Mouse (Mus musculus) Muller cell, postnatal 12 days (primary cell): ENCODE data around the gene Caprin1.
A peak's percentile ranks its signal among the peaks of the same experiment; 100 is the strongest.

Experiments used
- DNase-seq: peaks from one replicate; pipeline ENCODE4 v3.0.0-alpha.2; 2015; ENCODE audit errors: inconsistent ontology term

Caprin1 gene

DNA sequence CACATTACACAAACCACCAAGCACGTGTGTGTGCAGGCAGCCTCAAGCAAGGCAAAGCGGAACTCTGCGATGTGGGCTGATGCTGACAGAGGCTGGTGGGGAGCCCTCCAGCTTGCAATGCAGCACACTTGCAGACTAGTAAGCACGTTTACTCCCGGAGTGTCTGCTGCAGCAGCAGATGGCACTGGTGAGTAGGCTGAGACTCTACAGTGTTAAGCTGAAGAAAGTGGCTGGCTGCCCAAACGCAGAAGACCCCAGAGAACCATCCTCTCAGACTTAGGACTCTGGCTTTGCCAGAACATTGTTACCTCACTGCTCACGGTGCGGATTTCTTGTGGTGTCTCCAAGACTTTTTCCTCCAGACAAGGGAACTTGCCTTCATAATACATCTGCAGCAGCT is 66.5 kb downstream of the Caprin1 start:
- DNase-seq: no peak

DNA sequence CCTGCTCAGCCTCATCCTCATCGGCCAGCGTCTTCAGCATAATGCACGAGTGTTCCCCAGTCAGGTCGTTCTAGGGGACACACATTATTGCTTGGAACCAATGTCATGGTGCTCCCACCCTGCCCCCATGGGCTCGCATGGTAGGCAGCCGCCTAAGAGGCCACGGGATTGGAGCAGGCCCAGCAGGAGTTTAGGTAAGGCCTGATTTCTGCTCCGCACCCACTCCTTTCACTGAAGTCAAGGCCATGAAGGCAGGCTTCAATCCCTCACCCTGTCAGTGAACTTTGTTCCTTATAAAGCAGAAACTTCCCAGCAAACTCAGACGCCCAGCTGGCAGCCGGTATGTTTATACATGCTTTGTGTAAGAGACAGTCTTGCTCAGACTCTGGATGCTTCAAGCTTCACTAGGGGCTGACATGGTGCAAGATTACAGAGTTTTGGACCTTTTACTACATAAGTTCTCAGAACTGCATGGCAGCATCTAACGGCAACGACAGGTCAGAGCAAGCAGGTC is 69.4 kb downstream of the Caprin1 start:
- no peak for DNase-seq

DNA sequence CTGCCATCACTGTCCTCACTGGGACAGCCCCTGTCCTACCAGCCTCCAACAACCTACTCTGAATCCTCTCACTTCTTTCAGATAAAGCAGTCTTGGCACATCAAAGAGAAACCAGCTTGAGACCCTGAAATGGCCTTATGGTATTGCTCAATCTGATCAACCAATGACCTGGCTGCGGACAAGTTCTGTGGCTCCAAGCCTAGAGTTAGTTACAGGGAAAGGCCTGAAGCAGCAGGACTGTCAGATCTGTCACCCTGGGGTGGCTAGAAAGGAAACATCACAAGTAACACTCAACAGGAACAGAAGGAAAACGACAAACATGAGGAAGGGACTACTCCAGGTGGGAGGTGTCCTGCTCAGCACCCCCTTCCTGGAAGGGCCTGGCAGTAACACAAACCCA is 72.9 kb downstream of the Caprin1 start:
- no peak for DNase-seq

DNA sequence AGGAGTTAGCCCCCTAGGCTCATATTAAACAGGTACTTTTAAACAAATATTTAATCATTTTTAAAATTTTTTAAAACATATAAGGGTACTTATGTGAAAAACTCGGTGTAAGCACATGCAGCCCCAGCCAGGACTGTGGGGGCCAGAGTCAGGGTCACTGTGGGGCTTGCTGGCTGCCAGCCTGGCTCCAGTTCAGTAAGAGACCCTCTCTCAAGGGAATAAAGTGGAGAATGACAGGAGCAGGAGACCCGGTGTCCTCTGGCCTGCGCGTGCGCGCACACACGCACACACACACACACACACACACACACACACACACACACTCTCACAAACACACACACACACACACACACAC is 78.2 kb downstream of the Caprin1 start:
- DNase-seq: no peak

DNA sequence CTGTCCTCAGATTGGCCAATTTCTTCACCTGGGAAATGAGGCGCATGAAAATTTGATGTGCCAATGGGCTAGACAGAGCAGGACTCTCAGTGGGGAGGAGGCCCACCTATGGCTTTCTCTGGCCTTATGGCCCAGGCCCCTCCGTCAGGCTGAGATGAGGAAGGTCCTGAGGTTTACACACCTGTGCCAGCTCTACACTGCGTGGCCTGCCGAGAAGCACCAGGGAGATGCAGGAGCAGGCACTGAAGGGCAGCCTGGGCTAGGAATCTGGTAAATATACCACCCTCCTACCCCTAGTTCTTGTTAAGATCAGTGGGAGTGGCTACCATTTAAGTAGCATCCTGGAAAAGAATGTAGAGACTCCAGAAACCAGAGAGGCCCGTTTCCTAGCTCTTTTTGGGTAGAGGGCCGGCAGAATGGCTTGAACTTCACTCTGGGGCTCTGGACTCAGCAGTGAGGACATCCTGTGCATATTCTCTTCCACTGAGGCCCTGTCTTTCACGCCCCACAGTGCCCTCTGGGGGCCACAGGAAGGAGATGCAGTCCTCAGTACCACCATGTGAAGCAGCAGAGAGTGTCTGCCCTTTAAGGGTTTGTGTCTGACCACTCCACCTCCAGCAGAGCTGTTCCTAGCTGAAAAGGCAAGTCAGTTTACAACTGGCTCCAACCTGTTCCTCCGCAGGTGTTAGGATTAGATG is 78.7 kb downstream of the Caprin1 start:
- peak; percentile 86 for DNase-seq

DNA sequence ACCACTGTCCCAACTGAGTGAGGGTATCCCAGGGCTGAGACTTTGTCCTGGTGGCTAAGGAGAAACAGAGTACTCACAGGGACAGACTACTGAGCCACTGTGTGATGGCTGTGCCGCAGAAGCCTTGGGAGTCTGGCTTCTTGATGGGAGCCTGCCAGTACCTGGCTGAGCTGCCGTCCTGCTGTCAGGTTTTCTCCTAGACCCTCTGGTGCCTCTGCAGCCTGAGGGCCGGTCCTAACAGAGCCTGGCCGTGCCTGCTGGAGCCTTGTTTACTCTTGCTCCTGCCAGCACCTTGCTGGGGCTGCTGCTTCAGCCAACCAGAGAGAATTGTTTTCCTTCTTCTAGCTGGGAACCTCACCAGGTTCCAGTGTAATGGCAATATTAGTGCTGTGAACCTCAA is 83.0 kb downstream of the Caprin1 start:
- DNase-seq: no peak

DNA sequence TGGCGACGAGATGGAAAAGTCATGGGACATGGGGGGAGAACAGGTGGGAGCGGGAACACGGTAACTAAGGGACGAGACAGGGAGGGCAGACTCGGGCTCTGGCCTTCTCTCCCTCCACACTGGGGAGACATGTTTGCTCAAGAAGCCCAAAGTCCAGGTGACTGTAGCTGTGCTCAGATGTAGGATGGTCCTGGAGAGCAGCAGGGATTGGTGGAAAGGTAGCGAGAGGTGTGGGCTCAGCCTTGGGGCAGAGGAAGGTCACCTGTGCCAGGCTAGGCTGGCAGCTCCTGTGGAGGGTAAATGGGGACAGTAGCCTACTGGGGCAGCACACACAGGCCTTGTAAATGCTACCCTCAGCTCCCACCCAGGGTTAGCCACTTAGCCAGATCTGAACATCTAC is 83.6 kb downstream of the Caprin1 start:
- no peak for DNase-seq
